ENCODE assay signal across 13 mouse cellular contexts in genomic region chr6:55394854-55395253, GRCm38 (mm10). TPM values are rescaled to one million over a fixed set of nuclear protein-coding genes. Genes with fewer than 3 reads are reported as not detected.
DNase-seq lines count a peak whose midpoint lies in the region; ATAC-seq and TF ChIP-seq lines count a peak whose summit lies in the region.
"Had no signal": no experiment of that assay in that cellular context is flagged by ENCODE, and none has a peak within 500 bp of the region (broad histone marks: within the 10 kb centered on the region; RNA-seq: fewer than 3 reads in every experiment).

No protein-coding gene starts in this region.

- peak; percentile 93 for DNase-seq in brain, embryonic 14.5 days (ENCODE audit: low read depth)
- DNase-seq in cerebellum, adult 2 months: peak; percentile 85 to 89
- DNase-seq in left cerebral cortex, postnatal 25 days (ENCODE audit: low spot score in 2 of 2): peak; percentile 66 to 93
- no peak for DNase-seq in adrenal gland, adult 8-10 months
- DNase-seq in kidney, adult 18-20 months: no peak
- no peak for DNase-seq in adrenal gland, adult 18-20 months (ENCODE audit: low spot score in 2 of 2)
- no peak for DNase-seq in adrenal gland, postnatal 25 days
- DNase-seq: adrenal gland, postnatal 36 days; kidney, postnatal 10 days; lung, adult 18-20 months had no signal

- H3K9ac ChIP-seq in hindbrain, embryonic 16.5 days (ENCODE audit: low read depth, low read length): no peak overlapping the region
- H3K9ac ChIP-seq: embryonic facial prominence, embryonic 15.5 days; heart, embryonic 13.5 days had no signal

- 10% methylated on average over 10 of the region's 10 CpGs for WGBS in cerebellum, adult 2 months
- WGBS in hindbrain, embryonic 16.5 days: 52% methylated on average over 10 of the region's 10 CpGs

- no peak overlapping the region for H3K4me2 ChIP-seq in hindbrain, embryonic 16.5 days (ENCODE audit: low read length)
- H3K4me2 ChIP-seq: embryonic facial prominence, embryonic 15.5 days; heart, embryonic 13.5 days had no signal

- H3K4me3 ChIP-seq in cerebellum, adult 2 months (replicated peaks; ENCODE audit: insufficient read depth, low read depth, low read length): no peak overlapping the region
- H3K4me3 ChIP-seq in hindbrain, embryonic 16.5 days (ENCODE audit: low read length): no peak overlapping the region
- H3K4me3 ChIP-seq: embryonic facial prominence, embryonic 15.5 days; heart, embryonic 13.5 days had no signal

- H3K27me3 ChIP-seq in cerebellum, adult 2 months (ENCODE audit: control insufficient read depth, insufficient read depth, low read length): no peaks in the 10 kb centered on the region
- H3K27me3 ChIP-seq in hindbrain, embryonic 16.5 days (replicated peaks; ENCODE audit: control insufficient read depth, insufficient read depth, low read length): no peaks in the 10 kb centered on the region

- ATAC-seq in hindbrain, embryonic 16.5 days: peak; percentile 37

- intact Hi-C loops in left cerebral cortex, postnatal 25 days (cut with DNase I): loop anchor here (10.0 kb wide), 1 partner anchor 410 kb away; no protein-coding TSS in a partner anchor

- peaks cover 50% of the 10 kb centered on the region for H3K4me1 ChIP-seq in cerebellum, adult 2 months (ENCODE audit: control insufficient read depth, insufficient read depth, low read length)
- H3K4me1 ChIP-seq in hindbrain, embryonic 16.5 days (ENCODE audit: control insufficient read depth, insufficient read depth, low read depth, low read length): peaks cover 43% of the 10 kb centered on the region

- no peak overlapping the region for H3K27ac ChIP-seq in cerebellum, adult 2 months (ENCODE audit: insufficient read depth, low read length)
- H3K27ac ChIP-seq in hindbrain, embryonic 16.5 days (ENCODE audit: low read depth, low read length): peak overlapping the region; percentile 41; the same call in 1 of the 2 replicates
- H3K27ac ChIP-seq: embryonic facial prominence, embryonic 15.5 days; heart, embryonic 13.5 days had no signal

- TF ChIP-seq CTCF in brain, embryonic 14.5 days (IDR thresholded peaks at IDR 0.05; ENCODE audit: borderline replicate concordance, extremely low read depth, insufficient read depth, insufficient read length): no peak
- TF ChIP-seq CTCF in cerebellum, adult 2 months (IDR thresholded peaks at IDR 0.05; ENCODE audit: borderline replicate concordance, insufficient read depth, low read depth, low read length): no peak

- no peaks in the 10 kb centered on the region for H3K9me3 ChIP-seq in hindbrain, embryonic 16.5 days (ENCODE audit: control insufficient read depth, low read length)
- H3K9me3 ChIP-seq: embryonic facial prominence, embryonic 15.5 days; heart, embryonic 13.5 days had no signal

- no peak for TF ChIP-seq POLR2A in brain, embryonic 14.5 days (IDR thresholded peaks at IDR 0.05; ENCODE audit: borderline replicate concordance, extremely low read depth, insufficient read depth, insufficient read length, poor library complexity, severe bottlenecking)
- TF ChIP-seq POLR2A in cerebellum, adult 2 months (IDR thresholded peaks at IDR 0.05; ENCODE audit: borderline replicate concordance, insufficient read depth, low read length): no peak

- H3K36me3 ChIP-seq in hindbrain, embryonic 16.5 days (ENCODE audit: control insufficient read depth, insufficient read depth, low read length): no peaks in the 10 kb centered on the region
- H3K36me3 ChIP-seq: embryonic facial prominence, embryonic 15.5 days; heart, embryonic 13.5 days had no signal

RNA-seq across cellular contexts. Expression of gene Ghrhr, which starts 18.8 kb away (rescaled TPM):
- polyA plus RNA-seq in brain, embryonic 14.5 days (2012; rRNA removed): not detected in 2 replicates
- not detected in 2 replicates for polyA plus RNA-seq in cerebellum, adult 2 months (2012; rRNA removed)
- not detected in 2 replicates for polyA plus RNA-seq in hindbrain, embryonic 16.5 days (2015; fragmentation: Nextera tagmentation; extraction: Ambion mirVana)
- total RNA-seq in left cerebral cortex, postnatal 25 days (2021): not detected
- not detected for total RNA-seq in adrenal gland, adult 8-10 months (2022)
- not detected for total RNA-seq in adrenal gland, adult 18-20 months (2021)
- total RNA-seq in adrenal gland, postnatal 25 days (2021): not detected in 2 replicates
- total RNA-seq: adrenal gland, postnatal 36 days had no signal
- polyA plus RNA-seq: embryonic facial prominence, embryonic 15.5 days; heart, embryonic 13.5 days had no signal

RNA-seq across cellular contexts. Expression of gene Adcyap1r1, which starts 56.9 kb away (rescaled TPM):
- polyA plus RNA-seq in brain, embryonic 14.5 days (2012; rRNA removed): 44.6 and 69.0 TPM in 2 replicates
- 71.6 and 77.6 TPM in 2 replicates for polyA plus RNA-seq in cerebellum, adult 2 months (2012; rRNA removed)
- polyA plus RNA-seq in hindbrain, embryonic 16.5 days (2015; fragmentation: Nextera tagmentation; extraction: Ambion mirVana): 67.1 and 74.8 TPM in 2 replicates
- 100 to 1,000 TPM; 108 to 116 TPM for total RNA-seq in left cerebral cortex, postnatal 25 days (2021)
- 10 to 100 TPM; 43.9 to 62.8 (median 50.4) TPM for total RNA-seq in adrenal gland, adult 8-10 months (2022)
- total RNA-seq in adrenal gland, adult 18-20 months (2021): 10 to 100 TPM; 29.0 to 30.0 TPM
- 28.9 and 37.9 TPM in 2 replicates for total RNA-seq in adrenal gland, postnatal 25 days (2021)

RNA-seq across cellular contexts. Expression of gene Aqp1, which starts 58.6 kb away (rescaled TPM):
- polyA plus RNA-seq in brain, embryonic 14.5 days (2012; rRNA removed): 10.8 and 21.6 TPM in 2 replicates
- 2.0 and 4.4 TPM in 2 replicates for polyA plus RNA-seq in cerebellum, adult 2 months (2012; rRNA removed)
- polyA plus RNA-seq in hindbrain, embryonic 16.5 days (2015; fragmentation: Nextera tagmentation; extraction: Ambion mirVana): 27.6 and 30.9 TPM in 2 replicates
- total RNA-seq in left cerebral cortex, postnatal 25 days (2021): 1 to 10 TPM; 1.3 to 2.5 TPM
- total RNA-seq in adrenal gland, adult 8-10 months (2022): 10 to 100 TPM; 38.4 to 78.8 (median 49.7) TPM
- total RNA-seq in adrenal gland, adult 18-20 months (2021): 100 to 1,000 TPM in 1 of 2 experiments, 10 to 100 TPM in 1; 41.5 to 104 TPM
- total RNA-seq in adrenal gland, postnatal 25 days (2021): 34.6 and 48.9 TPM in 2 replicates

Comparison
In these comparisons a context has a peak if more than half of its experiments do, and no peak if none do; other contexts are left out.
1. DNase-seq: peak in brain, embryonic 14.5 days (single experiment), cerebellum, adult 2 months (2 of 2) and left cerebral cortex, postnatal 25 days (2 of 2); none in adrenal gland, adult 8-10 months (single experiment), kidney, adult 18-20 months (single experiment), adrenal gland, adult 18-20 months (0 of 2) and adrenal gland, postnatal 25 days (single experiment).
2. RNA of gene Aqp1, which starts 58.6 kb away (total RNA-seq): 41.5 to 104 TPM in adrenal gland, adult 18-20 months, 38.4 to 78.8 TPM in adrenal gland, adult 8-10 months and 34.6 to 48.9 TPM in adrenal gland, postnatal 25 days; 1.3 to 2.5 TPM in left cerebral cortex, postnatal 25 days; every median in the first group is over 10 times any median in the second.